Mouse (Mus musculus): ENCODE data around the gene Ppip5k1. TPM values are rescaled to one million over a fixed set of nuclear protein-coding genes. Genes with fewer than 3 reads are reported as not detected.
A peak's percentile ranks its signal among the peaks of the same experiment; 100 is the strongest.
"Not testable (repeated sequence)": the region's sequence is repeated elsewhere in the genome, so short reads cannot be mapped to it uniquely, and the experiment has no call there.

Ppip5k1 gene
- polyA plus RNA-seq (2016; fragmentation: Nextera tagmentation; extraction: Ambion mirVana): 7.5 and 8.9 TPM in 2 replicates

DNA sequence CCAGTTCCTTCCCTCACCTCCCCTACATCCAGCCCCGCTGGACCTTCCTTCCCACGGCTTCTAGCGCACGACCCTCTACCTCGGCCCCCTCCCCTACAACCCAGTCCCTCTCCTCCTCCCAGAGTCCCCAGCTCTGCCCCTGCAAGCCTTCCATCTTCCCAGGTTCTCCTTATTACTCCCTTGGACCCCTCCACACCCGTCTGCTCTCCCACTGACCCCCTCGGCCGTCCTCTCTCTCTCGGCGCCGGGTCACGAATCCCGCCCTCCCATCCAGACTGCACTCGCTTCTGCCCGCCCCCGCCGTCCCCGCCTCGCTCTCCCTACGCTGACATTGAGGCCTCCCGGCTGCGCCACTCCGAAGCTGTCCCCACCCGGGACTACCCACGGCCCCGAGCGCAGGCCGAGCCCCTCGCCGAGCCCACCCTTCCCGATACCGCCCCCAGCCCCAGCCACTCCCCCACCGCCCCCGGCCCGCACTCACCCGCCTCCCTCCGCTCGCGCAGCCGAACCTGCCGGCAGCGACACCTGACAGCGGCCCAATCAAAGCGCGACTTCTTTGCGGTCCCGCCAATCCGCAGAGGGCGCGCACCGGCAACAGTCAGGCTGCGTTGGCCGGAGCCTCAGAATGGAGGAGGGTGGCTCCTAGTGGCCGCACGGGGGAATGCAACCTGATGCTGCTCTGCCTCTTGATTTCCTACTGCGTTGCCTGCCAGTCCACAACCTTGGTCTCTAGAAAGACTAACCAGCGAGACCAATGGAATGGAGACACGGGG, at the start of gene Ppip5k1:
Gene Ppip5k1 (minus strand): TSS at position 577 of the 773 bp plus-strand sequence.
- no peaks in the 10 kb centered on the region for H3K36me3 ChIP-seq
- peaks cover 35% of the 10 kb centered on the region for H3K27me3 ChIP-seq (ENCODE audit: low read depth, poor library complexity, severe bottlenecking)
- peaks cover 28% of the 10 kb centered on the region for H3K4me1 ChIP-seq
- peak; percentile 97 for DNase-seq (ENCODE audit: low spot score)
- H3K4me3 ChIP-seq: peak within 1 kb of the TSS; percentile 79
- peak within 1 kb of the TSS; percentile 89 for H3K27ac ChIP-seq
- no peaks in the 10 kb centered on the region for H3K9me3 ChIP-seq (replicated peaks)
- WGBS: under 1% methylated on average over 58 of the region's 58 CpGs

DNA sequence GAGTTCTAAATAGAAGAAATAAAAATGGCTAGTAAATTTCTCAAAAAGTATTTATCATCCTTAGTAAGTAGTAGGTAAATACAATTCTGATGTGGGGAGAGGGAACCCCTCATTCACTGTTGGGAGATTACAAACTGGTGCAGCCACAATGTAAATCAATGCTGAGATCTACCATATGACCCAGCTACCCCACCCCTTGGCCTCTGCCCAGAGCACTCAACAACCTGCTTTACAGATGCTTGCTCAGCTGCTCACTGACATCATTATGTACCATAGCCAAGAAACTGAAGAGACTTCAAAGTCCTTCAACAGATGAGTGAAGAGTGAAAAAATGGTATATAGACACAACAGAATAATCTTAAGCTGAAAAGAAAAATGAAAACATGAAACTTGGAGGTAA, 48.1 kb upstream of the Ppip5k1 start:
- DNase-seq (ENCODE audit: low spot score): no peak
- Histone ChIP-seq H3K36me3 (no peaks in the 10 kb centered on the region), H3K4me3 (no peak overlapping the region), H3K4me1 (no peaks in the 10 kb centered on the region), H3K27ac (no peak overlapping the region), H3K27me3 (ENCODE audit: low read depth, poor library complexity, severe bottlenecking) (no peaks in the 10 kb centered on the region), H3K9me3 (replicated peaks) (no peaks in the 10 kb centered on the region)

DNA sequence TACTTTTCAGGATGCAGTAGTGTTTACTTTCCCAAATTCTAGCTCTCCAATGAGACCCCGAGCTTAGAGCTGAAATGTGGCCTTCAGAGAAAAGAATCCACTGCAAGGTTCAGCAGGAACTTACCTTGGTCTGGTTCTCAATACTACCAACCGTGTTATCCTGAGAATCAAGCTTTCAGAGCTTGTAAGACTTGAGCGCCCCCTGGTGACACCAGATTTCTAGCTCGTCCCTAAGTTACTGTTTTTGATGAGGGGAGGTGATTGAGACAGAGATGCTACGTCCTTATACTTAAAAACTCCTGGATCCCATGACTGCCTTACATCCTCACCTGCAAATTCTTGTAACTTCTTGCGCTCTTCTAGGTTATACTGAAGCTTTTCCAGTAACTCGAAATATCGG, 41.4 kb upstream of the Ppip5k1 start:
- H3K36me3 ChIP-seq: no peaks in the 10 kb centered on the region
- WGBS: 20% methylated on average over 8 of the region's 8 CpGs
- H3K27me3 ChIP-seq (ENCODE audit: low read depth, poor library complexity, severe bottlenecking): no peaks in the 10 kb centered on the region

DNA sequence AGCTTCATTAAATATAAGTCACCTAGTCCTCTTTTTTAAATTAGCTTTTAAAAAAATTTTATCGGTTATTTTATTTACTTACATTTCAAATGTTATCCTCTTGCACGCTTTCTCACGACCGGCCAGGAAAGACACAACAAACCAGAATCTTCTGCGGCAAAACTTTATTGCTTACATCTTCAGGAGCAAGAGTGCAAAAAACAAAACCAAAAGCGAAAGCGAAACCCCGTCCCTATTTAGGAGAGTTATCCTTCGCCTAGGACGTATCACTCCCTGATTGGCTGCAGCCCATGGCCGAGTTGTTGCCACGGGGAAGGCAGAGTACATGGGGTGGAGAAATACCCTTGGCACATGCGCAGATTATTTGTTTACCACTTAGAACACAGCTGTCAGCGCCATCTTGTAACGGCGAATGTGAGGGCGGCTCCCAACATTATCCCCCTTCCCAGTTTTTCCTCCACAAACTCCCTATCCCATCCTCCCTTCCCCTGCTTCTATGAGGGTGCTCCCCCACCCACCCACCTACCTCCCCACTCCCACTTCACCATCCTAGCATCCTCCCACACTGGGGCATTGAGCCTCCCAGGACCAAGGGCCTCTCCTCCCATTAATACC, 31.9 kb upstream of the Ppip5k1 start, which contains the start of gene Strc:
Gene Strc (minus strand): TSS at position 208 of the 615 bp plus-strand sequence.
- H3K4me3 ChIP-seq: not testable (repeated sequence)

More for the DNA sequence above, 41.4 kb upstream of the Ppip5k1 start:
- Histone ChIP-seq H3K4me3 (no peak overlapping the region), H3K4me1 (no peaks in the 10 kb centered on the region), H3K27ac (no peak overlapping the region), H3K9me3 (replicated peaks) (no peaks in the 10 kb centered on the region)
- peak; percentile 83 for DNase-seq (ENCODE audit: low spot score)

DNA sequence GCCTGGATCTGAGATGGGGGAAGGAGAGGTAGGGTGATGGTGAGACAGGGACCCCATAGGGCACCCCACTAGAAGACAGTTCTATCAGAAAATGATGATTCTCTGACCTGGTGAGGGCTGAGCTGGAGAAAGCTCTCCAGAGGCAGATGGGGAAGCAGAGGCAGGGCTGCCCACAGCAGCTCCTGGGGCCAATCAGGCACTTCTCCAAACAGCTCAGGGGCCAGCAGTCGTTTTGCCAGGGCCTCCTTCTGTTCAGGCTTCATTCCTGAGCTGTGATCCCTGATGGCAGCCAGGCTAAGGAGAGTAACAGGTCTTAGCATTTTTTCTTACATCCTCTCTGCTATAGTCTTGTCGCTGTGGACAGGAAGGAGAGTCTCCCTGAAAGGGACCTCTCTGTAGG, 19.6 kb upstream of the Ppip5k1 start:
- 60% methylated on average over 2 of the region's 2 CpGs for WGBS

More for the DNA sequence above, 31.9 kb upstream of the Ppip5k1 start, which contains the start of gene Strc:
- 94% methylated on average over 17 of the region's 17 CpGs for WGBS
- not testable (repeated sequence) for H3K36me3 ChIP-seq; DNase-seq (ENCODE audit: low spot score); H3K27me3 ChIP-seq (ENCODE audit: low read depth, poor library complexity, severe bottlenecking); H3K9me3 ChIP-seq (replicated peaks); H3K4me1 ChIP-seq; H3K27ac ChIP-seq

DNA sequence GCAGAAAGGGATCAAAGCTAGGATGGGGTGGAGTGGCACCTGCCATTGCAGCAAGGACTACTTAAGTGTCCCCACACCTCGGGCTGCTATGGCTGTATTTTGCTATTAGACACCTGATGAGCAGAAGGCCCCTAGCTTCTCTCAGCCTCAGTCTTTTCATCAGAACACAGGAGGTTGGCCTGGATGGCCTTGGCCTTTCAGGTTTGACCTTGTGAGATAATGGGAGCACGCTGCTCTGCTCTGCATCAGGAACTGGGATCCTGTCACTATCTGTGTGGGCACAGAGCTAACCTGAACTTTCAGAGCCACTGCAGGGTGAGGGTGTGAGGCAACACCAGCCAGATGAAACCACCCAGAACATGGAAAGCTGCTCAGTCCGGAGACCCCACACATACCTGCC, 17.1 kb upstream of the Ppip5k1 start:
- DNase-seq (ENCODE audit: low spot score): no peak
- WGBS: 86% methylated on average over 3 of the region's 3 CpGs
- H3K27ac ChIP-seq: no peak overlapping the region
- H3K27me3 ChIP-seq (ENCODE audit: low read depth, poor library complexity, severe bottlenecking): no peaks in the 10 kb centered on the region
- H3K4me1 ChIP-seq: no peaks in the 10 kb centered on the region
- no peaks in the 10 kb centered on the region for H3K9me3 ChIP-seq (replicated peaks)
- no peaks in the 10 kb centered on the region for H3K36me3 ChIP-seq
- H3K4me3 ChIP-seq: no peak overlapping the region

More for the DNA sequence above, 19.6 kb upstream of the Ppip5k1 start:
- Histone ChIP-seq H3K9me3 (replicated peaks) (no peaks in the 10 kb centered on the region), H3K27me3 (ENCODE audit: low read depth, poor library complexity, severe bottlenecking) (no peaks in the 10 kb centered on the region), H3K4me3 (no peak overlapping the region), H3K36me3 (no peaks in the 10 kb centered on the region), H3K4me1 (0 out of 2 replicates have a peak, but pooled peaks cover 4% of the 10 kb centered on the region), H3K27ac (no peak overlapping the region)
- no peak for DNase-seq (ENCODE audit: low spot score)

DNA sequence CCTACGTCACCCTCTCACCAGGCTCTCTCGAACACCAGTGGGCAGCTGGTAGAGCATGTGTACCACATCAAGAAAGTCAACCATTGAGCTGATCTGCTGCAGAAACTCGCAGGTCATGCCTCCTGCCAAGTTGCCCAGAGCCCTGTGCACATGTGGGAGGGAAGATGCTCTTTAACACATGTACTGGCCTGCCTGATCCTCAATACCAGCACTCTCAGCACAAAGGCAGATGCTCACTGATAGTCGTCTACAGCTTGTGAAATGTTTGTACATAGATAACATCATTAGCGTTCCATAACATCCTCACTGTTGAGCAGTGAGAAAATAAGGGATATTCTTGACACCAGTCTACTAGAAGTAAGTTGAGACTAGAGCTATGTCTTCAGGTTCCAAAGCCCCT, 15.7 kb upstream of the Ppip5k1 start:
- Histone ChIP-seq H3K36me3 (no peaks in the 10 kb centered on the region), H3K27ac (no peak overlapping the region), H3K4me3 (no peak overlapping the region), H3K4me1 (no peaks in the 10 kb centered on the region), H3K27me3 (ENCODE audit: low read depth, poor library complexity, severe bottlenecking) (no peaks in the 10 kb centered on the region), H3K9me3 (replicated peaks) (no peaks in the 10 kb centered on the region)
- no peak for DNase-seq (ENCODE audit: low spot score)
- WGBS: 87% methylated on average over 5 of the region's 5 CpGs

DNA sequence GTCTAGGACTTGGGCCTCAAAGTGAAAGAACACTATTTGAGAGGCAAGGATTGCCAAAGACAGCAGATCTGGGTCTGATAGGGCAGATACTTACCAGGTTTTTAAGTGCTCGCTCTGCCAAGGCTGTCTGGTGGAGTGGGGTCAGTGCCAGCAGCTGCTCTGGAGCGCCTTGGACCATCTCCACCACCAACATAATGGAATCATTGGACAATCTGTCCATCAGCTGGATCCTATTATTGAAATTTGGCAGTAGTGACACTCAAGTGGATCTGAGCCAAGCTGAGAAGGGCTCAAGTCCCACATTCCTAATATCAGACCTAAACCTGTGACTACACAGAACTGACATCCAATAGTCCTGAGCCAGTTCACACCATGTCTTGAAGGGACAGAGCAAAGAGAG, 13.6 kb upstream of the Ppip5k1 start:
- WGBS: 92% methylated on average over 2 of the region's 2 CpGs
- Histone ChIP-seq H3K9me3 (replicated peaks) (no peaks in the 10 kb centered on the region), H3K36me3 (no peaks in the 10 kb centered on the region), H3K27ac (no peak overlapping the region), H3K4me3 (no peak overlapping the region), H3K27me3 (ENCODE audit: low read depth, poor library complexity, severe bottlenecking) (no peaks in the 10 kb centered on the region), H3K4me1 (no peaks in the 10 kb centered on the region)
- DNase-seq (ENCODE audit: low spot score): no peak

DNA sequence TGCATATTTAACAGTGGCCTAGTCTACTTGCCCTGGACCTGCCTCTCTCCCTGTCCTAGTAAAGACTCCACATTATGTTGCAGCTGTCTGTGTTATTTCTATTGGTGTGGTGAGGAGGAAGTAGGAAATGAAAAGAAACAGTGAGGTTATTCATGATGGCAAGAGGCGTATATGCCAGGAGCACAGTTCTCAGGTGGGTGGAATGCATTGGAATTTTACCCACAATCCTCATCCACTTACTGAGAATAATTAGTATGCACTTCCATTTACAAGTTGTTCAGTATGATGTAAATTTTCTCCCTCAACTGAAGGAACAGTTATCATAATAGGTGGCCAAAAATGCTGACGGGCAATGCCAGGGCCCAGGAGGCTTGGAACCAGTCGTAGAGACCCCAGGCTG, 8.5 kb upstream of the Ppip5k1 start:
- 92% methylated on average over 3 of the region's 3 CpGs for WGBS
- no peak for DNase-seq (ENCODE audit: low spot score)

DNA sequence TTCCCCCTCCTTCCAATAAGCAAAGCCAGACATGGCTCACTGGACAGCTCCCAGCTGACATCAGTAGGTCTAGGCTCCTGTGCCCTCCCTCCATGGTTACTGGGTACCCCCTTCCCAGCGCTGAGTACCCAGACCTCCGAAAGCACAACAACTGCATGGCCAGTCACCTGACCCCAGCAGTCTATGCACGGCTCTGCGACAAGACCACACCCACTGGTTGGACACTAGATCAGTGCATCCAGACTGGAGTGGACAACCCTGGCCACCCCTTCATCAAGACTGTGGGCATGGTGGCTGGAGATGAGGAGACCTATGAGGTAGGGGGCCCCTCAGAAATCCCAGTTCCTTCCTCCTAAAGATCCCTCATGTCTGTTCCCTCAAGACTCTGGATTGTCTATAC, 4.3 kb upstream of the Ppip5k1 start:
- H3K4me1 ChIP-seq: peaks cover 23% of the 10 kb centered on the region
- no peak overlapping the region for H3K4me3 ChIP-seq
- peaks cover 35% of the 10 kb centered on the region for H3K27me3 ChIP-seq (ENCODE audit: low read depth, poor library complexity, severe bottlenecking)
- H3K9me3 ChIP-seq (replicated peaks): no peaks in the 10 kb centered on the region
- 49% methylated on average over 4 of the region's 4 CpGs for WGBS
- no peak overlapping the region for H3K27ac ChIP-seq
- no peak for DNase-seq (ENCODE audit: low spot score)
- H3K36me3 ChIP-seq: no peaks in the 10 kb centered on the region

More for the DNA sequence above, 8.5 kb upstream of the Ppip5k1 start:
- Histone ChIP-seq H3K27me3 (ENCODE audit: low read depth, poor library complexity, severe bottlenecking) (peaks cover 12% of the 10 kb centered on the region), H3K36me3 (no peaks in the 10 kb centered on the region), H3K9me3 (replicated peaks) (no peaks in the 10 kb centered on the region), H3K4me3 (no peak overlapping the region), H3K27ac (no peak overlapping the region), H3K4me1 (peaks cover 3% of the 10 kb centered on the region)

DNA sequence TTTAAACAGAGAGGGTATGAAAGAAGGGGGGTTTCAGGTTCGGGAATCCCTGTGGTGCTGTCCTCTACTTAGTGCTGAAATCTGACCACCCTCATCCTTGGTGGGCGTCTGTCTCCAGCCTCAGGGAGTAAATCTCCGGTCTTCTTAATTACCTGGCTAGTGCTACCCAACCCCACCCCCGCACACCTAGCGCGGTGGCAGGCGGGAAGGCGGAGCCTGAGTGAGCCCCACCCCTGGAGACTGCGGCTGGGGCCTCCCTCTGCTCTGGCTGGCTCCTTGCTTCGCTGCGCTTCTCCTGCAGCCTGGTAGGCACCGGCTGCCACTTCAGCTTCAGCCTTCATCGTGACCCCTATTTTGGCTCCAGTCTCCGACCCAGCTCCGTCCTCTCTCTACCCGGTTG, 3.2 kb upstream of the Ppip5k1 start:
- DNase-seq (ENCODE audit: low spot score): peak; percentile 67
- peaks cover 28% of the 10 kb centered on the region for H3K4me1 ChIP-seq
- H3K9me3 ChIP-seq (replicated peaks): no peaks in the 10 kb centered on the region
- 2% methylated on average over 16 of the region's 16 CpGs for WGBS
- H3K4me3 ChIP-seq: peak overlapping the region; percentile 42
- H3K36me3 ChIP-seq: no peaks in the 10 kb centered on the region
- H3K27ac ChIP-seq: no peak overlapping the region
- H3K27me3 ChIP-seq (ENCODE audit: low read depth, poor library complexity, severe bottlenecking): peaks cover 35% of the 10 kb centered on the region

DNA sequence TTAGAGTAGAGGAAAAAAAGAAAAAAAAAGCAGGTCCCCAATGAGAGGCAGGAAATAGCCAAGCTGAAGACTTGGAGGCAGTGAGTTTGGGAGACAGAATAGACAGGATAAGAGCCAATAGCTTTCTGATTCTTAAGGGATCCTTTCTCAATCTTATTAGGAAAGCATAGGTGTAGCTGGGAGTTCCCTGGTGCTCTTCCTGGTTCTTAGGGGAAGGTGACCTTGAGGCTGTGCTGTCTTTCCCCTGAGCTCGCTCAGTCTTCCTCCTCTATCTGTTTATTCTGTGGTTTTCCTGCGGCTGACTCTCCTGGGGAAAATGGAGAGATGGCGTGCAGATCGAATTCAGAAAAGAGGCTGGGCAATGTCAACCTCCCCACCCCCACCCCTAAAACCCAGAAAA, 2.8 kb upstream of the Ppip5k1 start:
- no peak for DNase-seq (ENCODE audit: low spot score)
- peaks cover 35% of the 10 kb centered on the region for H3K27me3 ChIP-seq (ENCODE audit: low read depth, poor library complexity, severe bottlenecking)
- no peaks in the 10 kb centered on the region for H3K9me3 ChIP-seq (replicated peaks)
- H3K4me1 ChIP-seq: peaks cover 28% of the 10 kb centered on the region
- no peaks in the 10 kb centered on the region for H3K36me3 ChIP-seq
- WGBS: 3% methylated on average over 4 of the region's 4 CpGs
- peak overlapping the region; percentile 42 for H3K4me3 ChIP-seq
- H3K27ac ChIP-seq: no peak overlapping the region

DNA sequence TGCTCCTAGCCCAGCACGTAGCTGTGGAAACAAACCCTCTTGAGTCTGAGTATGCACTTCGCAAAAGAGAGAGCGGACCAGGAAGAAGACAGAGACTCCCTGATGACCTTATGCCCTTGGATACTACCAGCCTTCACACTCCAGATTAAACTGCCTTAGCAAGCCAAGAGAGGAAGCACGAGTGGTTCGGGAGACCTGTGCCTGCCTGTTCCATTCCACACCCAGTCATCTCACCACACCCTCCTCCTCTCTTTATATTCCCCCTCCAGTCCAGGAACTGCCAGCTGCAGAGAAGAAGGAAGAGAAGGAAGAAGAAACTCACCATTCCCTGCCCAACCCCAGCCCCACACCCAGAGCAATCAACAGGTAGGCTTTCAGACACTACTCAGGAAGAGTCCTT, 2.3 kb upstream of the Ppip5k1 start, which contains the start of gene Ckmt1:
Gene Ckmt1 (plus strand): TSS at position 221 of the 400 bp plus-strand sequence.
- WGBS: 62% methylated on average over 5 of the region's 5 CpGs
- H3K4me1 ChIP-seq: peaks cover 28% of the 10 kb centered on the region
- peaks cover 35% of the 10 kb centered on the region for H3K27me3 ChIP-seq (ENCODE audit: low read depth, poor library complexity, severe bottlenecking)
- H3K27ac ChIP-seq: no peak within 1 kb of the TSS
- no peaks in the 10 kb centered on the region for H3K9me3 ChIP-seq (replicated peaks)
- no peaks in the 10 kb centered on the region for H3K36me3 ChIP-seq
- no peak for DNase-seq (ENCODE audit: low spot score)
- peak within 1 kb of the TSS; percentile 42 for H3K4me3 ChIP-seq
